Mouse (Mus musculus): ENCODE results near the gene 1600014C10Rik. TPM values are rescaled to one million over a fixed set of nuclear protein-coding genes. Genes with fewer than 3 reads are reported as not detected.

Gene 1600014C10Rik
- polyA plus RNA-seq, 1 experiment from 2014 or later = 13.9 TPM

- no peak overlapping the region for H3K9ac ChIP-seq (ENCODE audit: low read length)
- peaks cover 9% of the 10 kb centered on the region; the same call in 1 of the 2 replicates for H3K4me1 ChIP-seq (replicated peaks; ENCODE audit: control insufficient read depth, insufficient read depth, low read length)
- DNase-seq (ENCODE audit: low spot score) = no peak
- H3K4me3 ChIP-seq (ENCODE audit: low read depth, low read length) = no peak overlapping the region
- no peak overlapping the region for H3K4me2 ChIP-seq (ENCODE audit: low read depth, low read length, severe bottlenecking)
- no peaks in the 10 kb centered on the region for H3K27me3 ChIP-seq (ENCODE audit: control insufficient read depth, insufficient read depth, low read length)
- H3K9me3 ChIP-seq (ENCODE audit: control insufficient read depth, low read length) = no peaks in the 10 kb centered on the region
- no peak overlapping the region for H3K27ac ChIP-seq (ENCODE audit: low read depth, low read length)
- ATAC-seq (replicated peaks; ENCODE audit: low FRiP score) = no peak
- no peaks in the 10 kb centered on the region for H3K36me3 ChIP-seq (ENCODE audit: control insufficient read depth, insufficient read depth, low read length)
- WGBS = 78% methylated on average over 3 of the region's 3 CpGs
These were observed 3.1 kb upstream of the 1600014C10Rik start for GRCm38 (mm10) chr7:38179896-38180295.

- Histone ChIP-seq H3K9me3 (ENCODE audit: control insufficient read depth, low read length) (no peaks in the 10 kb centered on the region), H3K4me3 (ENCODE audit: low read depth, low read length) (no peak overlapping the region), H3K4me2 (ENCODE audit: low read depth, low read length, severe bottlenecking) (no peak overlapping the region), H3K9ac (ENCODE audit: low read length) (no peak overlapping the region), H3K27ac (ENCODE audit: low read depth, low read length) (no peak overlapping the region), H3K4me1 (replicated peaks; ENCODE audit: control insufficient read depth, insufficient read depth, low read length) (peaks cover 8% of the 10 kb centered on the region; the same call in 1 of the 2 replicates), H3K27me3 (ENCODE audit: control insufficient read depth, insufficient read depth, low read length) (no peaks in the 10 kb centered on the region), H3K36me3 (ENCODE audit: control insufficient read depth, insufficient read depth, low read length) (no peaks in the 10 kb centered on the region)
- DNase-seq (ENCODE audit: low spot score) (no peak), ATAC-seq (replicated peaks; ENCODE audit: low FRiP score) (no peak)
- WGBS = 85% methylated on average over 2 of the region's 2 CpGs
These were observed 1.7 kb upstream of the 1600014C10Rik start for GRCm38 (mm10) chr7:38181366-38181765.

- Histone ChIP-seq H3K27ac (ENCODE audit: low read depth, low read length) (no peak overlapping the region), H3K4me3 (ENCODE audit: low read depth, low read length) (peak overlapping the region; percentile 59), H3K36me3 (ENCODE audit: control insufficient read depth, insufficient read depth, low read length) (no peaks in the 10 kb centered on the region), H3K4me1 (replicated peaks; ENCODE audit: control insufficient read depth, insufficient read depth, low read length) (peaks cover 8% of the 10 kb centered on the region; the same call in 1 of the 2 replicates), H3K9ac (ENCODE audit: low read length) (no peak overlapping the region; the same call in 1 of the 2 replicates), H3K27me3 (ENCODE audit: control insufficient read depth, insufficient read depth, low read length) (no peaks in the 10 kb centered on the region), H3K4me2 (ENCODE audit: low read depth, low read length, severe bottlenecking) (peak overlapping the region; percentile 84), H3K9me3 (ENCODE audit: control insufficient read depth, low read length) (no peaks in the 10 kb centered on the region)
- peak; percentile 91 for DNase-seq (ENCODE audit: low spot score)
- 1% methylated on average over 11 of the region's 11 CpGs for WGBS
- ATAC-seq (replicated peaks; ENCODE audit: low FRiP score) = peak; percentile 34; the same call in 1 of the 2 replicates
These were observed 438 bp upstream of the 1600014C10Rik start for GRCm38 (mm10) chr7:38182596-38182961.

GRCm38 (mm10) chr7:38183709-38184417 is 846 bp downstream of the 1600014C10Rik start:
- peak overlapping the region; percentile 78 for H3K9ac ChIP-seq (ENCODE audit: low read length)
- H3K27me3 ChIP-seq (ENCODE audit: control insufficient read depth, insufficient read depth, low read length) = no peaks in the 10 kb centered on the region
- peak overlapping the region; percentile 3; the same call in 1 of the 2 replicates for H3K27ac ChIP-seq (ENCODE audit: low read depth, low read length)
- H3K9me3 ChIP-seq (ENCODE audit: control insufficient read depth, low read length) = no peaks in the 10 kb centered on the region
- peak; percentile 91 for ATAC-seq (replicated peaks; ENCODE audit: low FRiP score)
- H3K4me3 ChIP-seq (ENCODE audit: low read depth, low read length) = peak overlapping the region; percentile 59
- H3K4me2 ChIP-seq (ENCODE audit: low read depth, low read length, severe bottlenecking) = peak overlapping the region; percentile 84
- H3K4me1 ChIP-seq (replicated peaks; ENCODE audit: control insufficient read depth, insufficient read depth, low read length) = peaks cover 8% of the 10 kb centered on the region; the same call in 1 of the 2 replicates
- no peaks in the 10 kb centered on the region for H3K36me3 ChIP-seq (ENCODE audit: control insufficient read depth, insufficient read depth, low read length)
- 6% methylated on average over 36 of the region's 36 CpGs for WGBS
- peak; percentile 92 for DNase-seq (ENCODE audit: low spot score)

GRCm38 (mm10) chr7:38184418-38184745 is 1.4 kb downstream of the 1600014C10Rik start:
- H3K9ac ChIP-seq (ENCODE audit: low read length) = peak overlapping the region; percentile 78
- DNase-seq (ENCODE audit: low spot score) (no peak), ATAC-seq (replicated peaks; ENCODE audit: low FRiP score) (no peak)
- WGBS = 86% methylated on average over 1 of the region's 1 CpGs
- no peak overlapping the region for H3K27ac ChIP-seq (ENCODE audit: low read depth, low read length)
- no peaks in the 10 kb centered on the region for H3K9me3 ChIP-seq (ENCODE audit: control insufficient read depth, low read length)
- peak overlapping the region; percentile 84 for H3K4me2 ChIP-seq (ENCODE audit: low read depth, low read length, severe bottlenecking)
- peak overlapping the region; percentile 59 for H3K4me3 ChIP-seq (ENCODE audit: low read depth, low read length)
- H3K4me1 ChIP-seq (replicated peaks; ENCODE audit: control insufficient read depth, insufficient read depth, low read length) = peaks cover 8% of the 10 kb centered on the region; the same call in 1 of the 2 replicates
- H3K27me3 ChIP-seq (ENCODE audit: control insufficient read depth, insufficient read depth, low read length) = no peaks in the 10 kb centered on the region
- no peaks in the 10 kb centered on the region for H3K36me3 ChIP-seq (ENCODE audit: control insufficient read depth, insufficient read depth, low read length)

GRCm38 (mm10) chr7:38184786-38185185 is 1.8 kb downstream of the 1600014C10Rik start:
- no peak overlapping the region for H3K9ac ChIP-seq (ENCODE audit: low read length)
- H3K4me3 ChIP-seq (ENCODE audit: low read depth, low read length) = no peak overlapping the region
- ATAC-seq (replicated peaks; ENCODE audit: low FRiP score) = no peak
- no peak overlapping the region for H3K4me2 ChIP-seq (ENCODE audit: low read depth, low read length, severe bottlenecking)
- peaks cover 8% of the 10 kb centered on the region; the same call in 1 of the 2 replicates for H3K4me1 ChIP-seq (replicated peaks; ENCODE audit: control insufficient read depth, insufficient read depth, low read length)
- no peaks in the 10 kb centered on the region for H3K9me3 ChIP-seq (ENCODE audit: control insufficient read depth, low read length)
- no peak overlapping the region for H3K27ac ChIP-seq (ENCODE audit: low read depth, low read length)
- no peaks in the 10 kb centered on the region for H3K27me3 ChIP-seq (ENCODE audit: control insufficient read depth, insufficient read depth, low read length)
- no peak for DNase-seq (ENCODE audit: low spot score)
- WGBS = 90% methylated on average over 6 of the region's 6 CpGs
- H3K36me3 ChIP-seq (ENCODE audit: control insufficient read depth, insufficient read depth, low read length) = no peaks in the 10 kb centered on the region

GRCm38 (mm10) chr7:38186861-38187260 is 3.8 kb downstream of the 1600014C10Rik start:
- H3K9ac ChIP-seq (ENCODE audit: low read length) = no peak overlapping the region
- DNase-seq (ENCODE audit: low spot score) = no peak
- no peaks in the 10 kb centered on the region for H3K36me3 ChIP-seq (ENCODE audit: control insufficient read depth, insufficient read depth, low read length)
- H3K4me2 ChIP-seq (ENCODE audit: low read depth, low read length, severe bottlenecking) = no peak overlapping the region
- no peak for ATAC-seq (replicated peaks; ENCODE audit: low FRiP score)
- H3K4me1 ChIP-seq (replicated peaks; ENCODE audit: control insufficient read depth, insufficient read depth, low read length) = peaks cover 8% of the 10 kb centered on the region; the same call in 1 of the 2 replicates
- H3K9me3 ChIP-seq (ENCODE audit: control insufficient read depth, low read length) = no peaks in the 10 kb centered on the region
- H3K4me3 ChIP-seq (ENCODE audit: low read depth, low read length) = no peak overlapping the region
- WGBS = 67% methylated on average over 4 of the region's 4 CpGs
- H3K27ac ChIP-seq (ENCODE audit: low read depth, low read length) = no peak overlapping the region
- no peaks in the 10 kb centered on the region for H3K27me3 ChIP-seq (ENCODE audit: control insufficient read depth, insufficient read depth, low read length)

- H3K4me2 ChIP-seq (ENCODE audit: low read depth, low read length, severe bottlenecking) = no peak overlapping the region
- H3K4me3 ChIP-seq (ENCODE audit: low read depth, low read length) = no peak overlapping the region
- H3K9ac ChIP-seq (ENCODE audit: low read length) = no peak overlapping the region
- WGBS = 86% methylated on average over 4 of the region's 4 CpGs
- DNase-seq (ENCODE audit: low spot score) = no peak
- H3K4me1 ChIP-seq (replicated peaks; ENCODE audit: control insufficient read depth, insufficient read depth, low read length) = peaks cover 6% of the 10 kb centered on the region; the same call in 1 of the 2 replicates
- H3K27ac ChIP-seq (ENCODE audit: low read depth, low read length) = no peak overlapping the region
- H3K9me3 ChIP-seq (ENCODE audit: control insufficient read depth, low read length) = no peaks in the 10 kb centered on the region
- no peaks in the 10 kb centered on the region for H3K27me3 ChIP-seq (ENCODE audit: control insufficient read depth, insufficient read depth, low read length)
- H3K36me3 ChIP-seq (ENCODE audit: control insufficient read depth, insufficient read depth, low read length) = no peaks in the 10 kb centered on the region
- ATAC-seq (replicated peaks; ENCODE audit: low FRiP score) = no peak
These were observed 4.8 kb downstream of the 1600014C10Rik start for GRCm38 (mm10) chr7:38187796-38188195.
